Mouse (Mus musculus) thymus, adult 18-20 months (tissue): Measurements from ENCODE around the gene Nell2.
A peak's percentile ranks its signal among the peaks of the same experiment; 100 is the strongest.

ENCODE experiments used
- DNase-seq, 2 experiments: peaks; one replicate each; pipeline ENCODE4 v3.0.0; 2022; ENCODE audit warnings: mixed read lengths in 2 of 2

The Nell2 gene

DNA sequence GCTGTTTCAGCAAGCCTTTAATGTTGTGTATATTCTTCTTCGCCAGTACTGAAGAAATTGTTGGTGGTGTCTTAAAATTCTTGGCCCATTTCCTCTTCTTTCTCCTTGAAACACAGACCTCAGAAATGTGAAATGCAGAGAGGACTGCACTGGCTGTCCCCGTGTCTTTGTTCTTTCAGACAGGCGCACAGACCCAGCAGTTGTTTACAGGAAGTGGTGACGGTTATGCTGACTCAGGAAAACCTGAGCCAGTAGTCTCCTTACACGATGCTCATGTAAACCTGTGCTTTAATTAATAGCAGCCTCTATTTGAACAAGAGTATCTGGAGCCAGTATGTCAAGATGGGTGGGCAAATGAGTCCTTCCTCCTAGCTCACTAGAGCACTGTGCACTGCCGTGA lies 61.2 kb downstream of the Nell2 start:
- peak in 1 of 2 experiments; percentile 18 for DNase-seq

DNA sequence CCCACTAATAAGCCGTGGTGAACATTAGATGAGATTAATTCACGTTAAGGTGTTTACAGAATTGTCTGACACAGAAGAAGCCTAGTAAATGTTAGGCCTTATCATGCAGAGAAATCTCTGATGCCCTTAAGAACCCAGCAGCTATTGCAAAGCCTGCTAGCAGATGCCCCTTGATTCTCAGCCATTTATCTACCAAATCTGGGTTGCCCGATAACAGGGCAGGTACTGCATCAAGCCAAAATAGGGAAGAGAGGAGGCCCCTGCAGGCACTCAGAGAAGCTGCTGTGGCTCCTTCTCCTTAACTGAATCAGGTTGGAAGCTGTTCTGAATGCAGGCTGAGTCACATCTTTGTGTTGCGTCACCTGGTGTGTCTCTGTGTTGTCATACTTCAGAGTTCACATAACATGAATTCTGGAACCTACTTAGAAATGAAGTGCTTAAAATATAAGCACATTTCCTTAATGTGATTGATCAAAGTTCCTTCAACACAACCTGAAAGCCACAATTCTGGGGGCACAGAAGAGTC lies 68.3 kb downstream of the Nell2 start:
- no peak for DNase-seq

DNA sequence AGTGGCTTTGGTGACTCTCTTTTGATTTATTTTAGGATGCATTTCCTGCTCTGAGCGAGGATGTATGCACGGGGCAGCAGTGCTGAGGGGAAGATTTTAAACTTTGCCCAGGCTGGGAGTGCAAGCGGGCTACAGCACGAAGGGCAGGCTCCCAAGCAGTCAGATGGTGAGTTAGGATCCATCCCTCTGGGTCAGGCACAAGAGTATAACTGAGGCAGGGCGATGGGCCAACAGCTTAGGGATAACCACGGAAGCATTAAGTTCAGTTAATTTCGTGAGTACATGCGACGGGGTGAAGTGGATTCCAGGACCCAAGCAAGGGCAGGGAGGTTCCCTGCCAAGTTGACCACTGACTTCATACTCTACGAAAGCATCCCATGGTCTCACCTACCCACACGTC lies 83.8 kb downstream of the Nell2 start:
- DNase-seq: no peak

DNA sequence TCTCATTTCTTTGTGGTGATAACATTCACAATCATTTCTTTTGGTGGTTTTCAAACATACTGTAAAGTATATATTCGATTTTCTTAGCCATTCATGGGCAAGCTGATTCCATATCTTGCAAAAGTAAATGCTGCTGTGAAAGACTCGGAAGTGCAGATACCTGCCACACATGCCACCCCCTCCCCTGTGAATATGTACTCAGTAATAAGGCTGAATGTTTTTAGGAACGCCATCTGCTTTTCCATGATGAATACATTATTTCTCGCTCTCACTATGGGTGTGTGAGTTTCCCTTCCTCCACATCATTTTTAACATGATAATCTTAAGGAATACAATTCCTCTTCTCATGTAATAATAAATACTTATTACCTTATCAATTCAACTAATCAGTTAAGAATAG lies 90.6 kb downstream of the Nell2 start:
- DNase-seq: no peak

DNA sequence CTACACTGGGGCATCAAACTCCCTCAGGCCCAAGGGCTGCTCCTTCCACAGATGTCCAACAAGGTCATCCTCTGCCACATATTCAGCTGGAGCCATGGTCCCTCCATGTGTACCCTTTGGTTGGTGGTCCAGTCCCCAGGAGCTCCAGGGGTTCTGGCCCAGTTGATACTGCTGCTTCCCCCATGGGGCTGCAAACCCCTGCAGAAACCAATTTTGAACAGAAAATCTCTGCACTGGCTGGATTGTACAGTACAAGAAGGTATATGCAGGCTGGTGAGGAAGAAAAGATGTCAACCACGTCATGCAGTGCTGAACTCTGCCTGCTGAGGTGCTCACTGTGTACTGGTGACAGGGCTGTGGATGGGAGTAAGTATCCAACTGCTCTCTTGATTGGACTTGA lies 92.1 kb downstream of the Nell2 start:
- DNase-seq: no peak

DNA sequence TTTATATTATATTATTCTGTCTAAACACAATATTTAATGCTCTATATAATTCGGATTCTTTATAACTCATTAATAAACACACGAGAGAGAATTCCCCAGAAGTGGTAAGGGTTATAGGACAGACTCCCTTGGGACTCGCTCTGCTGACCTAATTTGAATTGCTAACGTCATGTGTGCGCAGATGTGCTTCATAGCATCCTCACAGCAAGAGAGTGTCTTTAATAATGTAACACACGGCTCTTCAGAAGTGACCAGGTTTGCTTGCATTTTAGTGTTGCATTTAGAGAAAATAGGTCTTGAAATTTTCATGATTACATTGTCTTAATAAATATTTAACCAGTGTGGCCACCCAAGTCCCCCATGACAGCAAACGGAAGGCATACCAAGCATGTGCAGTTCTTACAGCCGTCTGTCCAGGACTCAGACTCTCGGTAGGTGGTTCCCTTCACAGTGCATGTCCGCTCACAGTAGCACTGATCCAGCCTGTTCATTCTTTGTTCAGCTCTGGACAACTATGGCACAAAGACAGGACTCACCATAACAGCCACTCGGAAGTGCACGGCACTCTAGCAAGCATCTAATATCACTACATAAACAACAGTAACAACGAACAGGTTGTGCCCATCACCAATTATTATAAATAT lies 97.1 kb downstream of the Nell2 start:
- no peak for DNase-seq

DNA sequence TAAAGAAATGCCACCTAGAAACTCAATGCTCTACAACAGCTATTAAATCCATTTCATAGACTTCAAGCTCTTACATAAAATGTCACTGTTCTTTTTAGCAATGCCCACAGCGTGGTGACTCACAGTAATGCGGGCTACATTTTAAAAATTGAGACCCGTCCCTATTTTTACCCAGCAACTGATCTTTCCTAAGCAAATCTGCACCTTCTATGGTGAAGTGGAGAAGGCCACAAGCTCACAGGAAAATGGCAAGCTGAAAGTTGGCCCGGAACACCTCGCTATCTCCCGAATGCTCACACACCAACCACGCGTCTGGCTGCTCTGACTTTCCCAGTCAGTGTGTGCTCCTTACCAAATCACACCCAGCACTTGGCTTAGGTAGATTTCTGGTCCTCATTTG lies 98.4 kb downstream of the Nell2 start:
- DNase-seq: no peak

DNA sequence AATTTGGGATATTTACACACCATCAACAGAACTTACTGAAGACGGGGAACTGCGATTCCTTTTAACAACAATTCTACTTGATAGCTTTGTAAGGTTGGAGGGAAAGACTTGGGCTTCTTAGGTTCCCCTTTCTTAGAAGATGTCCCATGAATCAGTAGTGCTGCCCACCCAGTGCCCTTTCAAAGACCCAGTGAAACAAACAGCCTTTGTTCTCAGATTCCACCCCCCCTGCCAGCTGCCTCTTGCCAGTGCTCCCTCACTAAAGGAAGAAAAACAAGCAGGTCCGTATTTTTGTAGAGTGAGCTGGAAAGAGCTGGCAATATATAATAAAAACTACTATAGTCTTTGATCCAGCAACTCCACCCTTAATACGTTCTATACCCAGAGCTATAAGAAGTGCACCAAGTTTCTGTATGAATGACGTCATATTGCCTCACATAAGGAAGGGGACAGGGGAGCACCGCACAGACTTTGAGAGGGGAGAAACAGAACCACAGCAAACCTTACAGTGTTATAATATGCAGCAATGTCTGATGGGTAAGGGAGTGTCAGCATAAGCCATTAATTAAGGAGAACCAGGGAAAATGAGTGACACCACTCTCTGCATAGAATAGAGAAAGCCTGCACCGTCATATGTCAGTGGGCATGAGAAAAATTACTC lies 100.2 kb downstream of the Nell2 start:
- no peak for DNase-seq

DNA sequence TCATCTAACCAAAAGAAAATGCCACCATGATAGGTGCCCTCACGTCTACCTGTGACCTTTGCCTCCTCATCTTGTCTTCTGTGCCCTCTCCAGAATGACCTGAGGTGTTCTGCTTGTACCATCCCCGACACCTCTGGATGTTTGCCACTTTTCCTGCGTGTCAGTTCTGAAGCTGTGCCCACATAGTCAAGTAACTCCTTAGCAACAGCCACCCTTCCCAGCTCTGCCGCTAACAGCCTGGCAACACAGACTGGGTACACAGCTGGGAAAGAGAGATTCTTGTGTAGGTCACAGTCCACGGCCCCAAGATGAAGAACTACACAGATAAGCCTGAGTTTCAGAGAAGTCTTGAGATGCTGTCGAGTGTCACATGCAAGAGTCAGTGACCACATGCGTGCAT lies 103.3 kb downstream of the Nell2 start:
- no peak for DNase-seq

DNA sequence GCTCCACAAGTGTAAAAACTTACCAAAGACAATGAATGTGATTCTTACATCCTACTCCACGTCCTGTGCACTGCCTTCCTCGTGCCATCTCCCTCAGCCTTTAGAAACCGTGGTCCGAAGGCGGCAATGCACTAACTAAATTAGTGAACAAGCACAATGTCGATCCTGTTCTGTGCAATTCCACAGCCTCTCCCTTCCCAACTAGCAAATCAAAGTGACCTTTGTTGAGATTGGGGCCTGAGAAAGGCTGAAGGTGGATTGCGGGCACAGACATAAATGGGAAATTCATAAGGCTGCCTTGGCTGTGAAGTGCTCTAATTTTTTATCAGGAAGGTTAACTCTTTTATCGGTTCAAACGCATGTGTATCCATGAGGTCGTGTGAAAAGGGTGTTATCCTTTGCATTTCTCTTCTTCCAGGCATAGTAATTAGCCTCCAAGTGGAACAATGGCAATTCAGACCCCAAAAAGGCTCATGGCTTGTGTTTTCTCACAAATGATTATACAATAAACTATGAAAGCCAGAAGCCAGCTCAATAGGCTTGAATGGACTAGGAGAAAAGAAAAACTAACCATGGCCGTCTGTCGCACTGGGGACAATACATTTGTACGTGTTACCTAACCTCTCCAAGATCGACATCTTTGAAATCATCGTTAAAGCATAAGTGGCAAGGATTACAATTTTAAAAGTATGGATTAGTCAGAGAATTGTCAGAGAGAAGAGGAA lies 106.0 kb downstream of the Nell2 start:
- DNase-seq: no peak

DNA sequence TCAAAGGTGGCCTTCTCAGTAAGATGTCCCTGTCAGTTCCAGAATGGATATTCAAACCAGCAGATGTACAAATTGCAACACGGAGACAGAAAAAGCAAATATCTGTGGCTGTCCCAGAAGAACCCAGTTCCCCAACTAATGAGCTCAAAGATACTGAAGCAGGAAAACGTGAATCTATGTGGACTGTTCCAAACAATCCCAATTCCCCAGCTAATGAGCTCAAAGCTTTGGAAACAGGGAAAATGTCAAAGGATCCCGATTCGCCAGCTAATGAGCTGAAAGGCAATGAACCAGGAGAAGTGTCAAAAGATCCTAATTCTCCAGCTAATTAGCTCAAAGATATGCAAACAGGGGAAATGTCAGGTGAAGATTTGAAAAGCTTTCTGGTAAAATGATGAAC lies 109.7 kb downstream of the Nell2 start:
- DNase-seq: no peak

DNA sequence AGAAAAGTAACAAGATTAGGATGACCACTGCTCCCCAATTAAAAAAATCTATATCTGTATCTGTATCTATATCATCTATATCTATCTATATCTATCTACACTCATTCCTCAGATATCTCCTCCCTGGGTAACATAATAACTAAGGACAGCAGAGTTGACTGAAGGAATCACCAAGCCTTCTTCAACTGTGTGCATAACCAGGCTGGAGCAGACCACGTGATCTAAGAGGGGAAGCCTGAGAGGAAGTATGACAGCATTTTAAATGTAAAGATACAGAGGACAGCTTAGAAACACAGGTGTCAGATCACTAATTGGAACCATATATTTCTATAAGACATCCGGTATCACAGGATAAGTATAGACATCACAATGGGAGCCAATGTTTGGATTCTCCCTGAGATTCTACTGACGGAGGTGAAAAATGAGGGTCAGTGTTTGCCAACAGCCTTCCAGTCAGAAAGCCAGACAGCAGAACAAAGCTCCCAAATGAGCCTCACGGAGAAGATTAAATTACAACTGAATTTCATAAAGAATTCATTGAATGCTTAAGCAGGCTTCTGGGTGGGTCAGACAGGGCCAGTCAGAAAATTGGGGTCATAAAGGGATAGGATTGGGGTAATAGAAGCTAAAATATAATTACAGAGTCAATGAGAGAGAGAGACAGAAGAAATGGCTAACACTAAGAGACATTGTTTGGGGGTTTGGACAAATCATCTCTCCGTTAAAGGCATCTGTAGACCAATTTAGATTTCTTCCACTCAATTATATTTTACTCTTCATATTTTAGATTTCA lies 116.2 kb downstream of the Nell2 start:
- no peak for DNase-seq

DNA sequence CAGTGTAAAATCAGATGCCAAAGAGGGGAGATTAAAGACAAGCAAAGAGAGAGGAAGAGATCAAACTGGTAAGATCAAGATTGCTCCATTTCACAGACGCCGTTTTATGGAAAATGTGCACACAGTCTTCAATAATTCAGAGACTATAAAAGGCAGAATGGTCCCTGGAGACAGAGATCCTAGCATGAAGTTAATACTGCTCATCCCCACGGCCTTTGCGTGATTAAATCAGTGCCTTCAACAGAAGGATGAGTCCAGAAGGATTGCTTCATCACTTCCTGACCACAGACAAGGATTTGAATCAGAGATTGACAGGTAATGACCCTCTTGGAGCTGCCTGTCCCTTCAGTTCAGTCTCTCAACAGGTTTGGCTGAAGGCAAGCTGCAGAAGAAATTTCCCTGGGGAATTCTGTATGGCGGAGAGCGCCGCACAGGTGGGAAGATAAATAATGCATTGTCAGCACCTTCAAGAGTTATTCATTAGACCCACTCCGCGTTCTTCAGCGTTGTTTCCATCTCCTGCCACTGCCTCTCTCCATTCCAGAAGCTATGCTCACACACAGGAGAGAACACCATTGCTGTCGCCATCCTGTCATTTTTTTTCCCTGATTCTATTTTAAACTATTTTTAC lies 118.0 kb downstream of the Nell2 start:
- DNase-seq: no peak

DNA sequence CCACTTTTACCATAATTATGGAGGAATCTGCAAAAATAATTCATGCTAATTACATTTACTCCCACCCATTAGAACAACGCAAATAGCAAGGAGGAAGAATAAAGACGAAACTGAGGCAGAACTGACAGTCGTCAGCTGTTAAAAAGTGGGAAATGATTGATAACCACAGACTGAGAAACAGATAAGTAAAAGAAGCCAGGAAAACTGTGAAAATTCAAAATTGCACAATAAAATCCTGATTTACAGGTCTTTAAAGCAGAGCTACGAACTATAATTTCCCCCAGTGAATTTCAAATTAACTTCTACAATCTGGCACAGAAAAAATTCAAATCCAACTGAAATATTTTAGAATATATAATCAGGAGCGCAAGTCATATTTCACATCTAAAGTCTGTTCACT lies 138.0 kb downstream of the Nell2 start:
- DNase-seq: no peak

DNA sequence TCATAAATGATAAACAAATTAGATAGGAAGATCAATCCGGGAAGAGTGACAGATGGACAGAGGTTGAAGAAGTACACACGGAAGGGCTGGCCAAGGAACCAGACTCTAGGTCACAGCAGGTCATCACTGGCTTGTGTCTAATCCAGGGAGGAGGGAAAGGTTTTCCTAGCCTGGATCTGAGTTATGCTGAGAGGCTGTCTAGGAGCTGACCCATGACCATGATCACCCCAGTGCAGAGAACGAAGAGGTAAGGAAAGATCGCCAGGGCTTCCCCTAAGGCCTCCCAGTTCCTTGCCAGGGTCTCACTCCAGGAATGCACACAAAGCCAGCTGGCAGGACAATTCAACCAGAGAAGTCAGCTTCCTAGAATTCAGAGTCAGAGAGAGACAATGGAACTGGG lies 139.4 kb downstream of the Nell2 start:
- DNase-seq: no peak

DNA sequence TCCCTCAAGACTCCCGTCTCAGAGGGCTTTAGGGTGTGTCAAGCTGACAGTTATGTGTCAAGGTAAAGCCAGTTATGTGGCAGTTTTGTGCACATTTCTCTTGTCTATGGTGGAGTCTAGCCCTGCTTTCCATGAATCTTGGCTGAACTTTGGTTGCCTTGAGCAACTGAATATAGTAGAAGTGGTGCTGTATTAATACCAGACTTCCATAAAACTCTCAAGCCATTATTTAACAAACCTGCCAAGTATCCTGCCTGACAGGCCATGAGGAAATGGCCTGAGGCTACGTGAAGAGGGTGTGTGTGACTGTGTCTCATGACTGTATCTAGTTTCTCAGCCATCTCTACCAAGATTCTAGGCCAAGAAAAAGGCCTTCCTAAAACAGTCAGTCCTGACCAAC lies 147.5 kb downstream of the Nell2 start:
- no peak for DNase-seq

DNA sequence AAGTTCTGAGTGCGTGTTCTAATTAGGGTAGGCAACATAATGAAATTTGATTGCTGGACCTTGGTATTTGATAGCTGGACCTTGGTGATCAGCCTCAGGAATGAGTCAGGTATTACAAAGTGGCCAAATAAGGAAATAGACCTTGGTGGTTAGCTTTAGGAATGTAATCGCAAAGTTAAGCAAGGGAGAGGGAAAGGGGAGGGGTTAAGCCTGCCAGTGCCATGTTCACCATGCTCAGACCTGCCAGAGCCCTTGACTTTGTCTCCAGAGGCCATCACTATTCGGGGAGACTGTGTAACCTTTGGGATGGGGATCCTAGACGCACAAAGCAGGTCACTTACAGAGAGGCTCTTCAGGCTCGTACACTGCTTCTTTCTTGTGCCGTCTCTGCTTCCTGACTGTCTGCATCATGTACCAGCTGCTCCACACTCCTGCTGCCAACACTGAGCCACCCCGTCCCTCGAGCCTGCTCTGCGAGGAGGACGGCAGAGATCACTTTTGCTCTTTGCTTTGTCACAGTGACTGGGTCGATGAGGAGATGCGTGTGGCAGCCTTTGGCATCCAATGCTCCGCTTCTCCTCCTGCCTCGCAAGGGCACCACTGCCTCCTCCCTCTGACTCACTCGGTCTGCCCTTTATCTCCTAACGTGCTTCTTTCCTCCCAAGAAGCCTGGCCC lies 157.5 kb downstream of the Nell2 start:
- no peak for DNase-seq

DNA sequence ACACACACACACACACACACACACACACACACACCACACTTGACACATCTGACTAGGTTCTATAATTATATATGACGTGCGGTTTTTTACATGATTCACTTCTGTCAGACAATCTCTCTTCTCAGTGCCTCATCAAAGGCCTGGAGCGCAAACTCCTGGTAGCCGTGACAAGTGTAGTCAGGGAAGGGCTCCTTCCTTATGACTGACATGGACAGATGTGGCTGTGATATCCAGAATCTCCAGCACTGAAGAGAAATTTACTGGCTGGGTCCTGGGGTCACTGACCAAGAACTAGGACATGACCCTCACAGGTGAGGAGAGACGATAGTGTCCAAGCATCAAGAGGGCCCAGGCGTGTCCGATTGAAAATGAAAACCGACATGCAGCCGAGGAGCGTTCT lies 160.2 kb downstream of the Nell2 start:
- DNase-seq: no peak

DNA sequence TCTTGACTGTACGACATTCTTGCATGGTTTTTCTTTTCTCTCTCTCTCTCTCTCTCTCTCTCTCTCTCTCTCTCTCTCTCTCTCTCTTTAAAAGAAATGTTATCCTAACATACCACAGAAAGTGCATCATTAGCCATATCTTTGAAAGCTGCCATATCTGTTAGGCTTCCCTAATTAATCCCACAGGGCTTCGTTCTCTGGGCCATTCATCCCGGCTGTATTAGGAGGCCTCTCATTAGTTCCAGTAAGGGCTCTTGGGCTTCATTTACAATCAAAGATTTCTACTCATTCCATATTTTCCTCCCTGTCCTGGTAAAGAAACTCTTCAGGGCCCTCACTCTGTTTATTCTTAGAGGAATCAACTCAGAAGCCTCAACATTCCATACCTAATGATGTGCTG lies 161.9 kb downstream of the Nell2 start:
- no peak for DNase-seq

DNA sequence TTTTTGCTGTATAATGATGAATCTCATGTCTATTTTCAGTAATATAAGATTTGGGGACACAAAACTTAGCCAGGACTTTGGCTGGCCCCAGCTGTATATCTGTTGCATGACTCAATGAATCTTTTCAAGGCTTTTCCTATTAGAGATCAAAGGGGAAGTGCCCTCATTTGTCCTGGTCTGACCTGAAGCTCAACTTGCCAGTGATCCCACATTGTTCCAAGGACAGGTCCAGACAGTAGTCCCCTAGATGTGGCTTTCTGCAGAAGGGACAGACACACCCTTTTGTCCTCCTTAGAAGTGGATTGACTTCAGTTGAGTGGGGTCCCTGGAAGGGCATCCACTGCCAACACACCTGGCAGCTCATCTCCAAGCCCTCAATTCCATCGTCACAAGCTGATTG lies 173.6 kb downstream of the Nell2 start:
- no peak for DNase-seq

DNA sequence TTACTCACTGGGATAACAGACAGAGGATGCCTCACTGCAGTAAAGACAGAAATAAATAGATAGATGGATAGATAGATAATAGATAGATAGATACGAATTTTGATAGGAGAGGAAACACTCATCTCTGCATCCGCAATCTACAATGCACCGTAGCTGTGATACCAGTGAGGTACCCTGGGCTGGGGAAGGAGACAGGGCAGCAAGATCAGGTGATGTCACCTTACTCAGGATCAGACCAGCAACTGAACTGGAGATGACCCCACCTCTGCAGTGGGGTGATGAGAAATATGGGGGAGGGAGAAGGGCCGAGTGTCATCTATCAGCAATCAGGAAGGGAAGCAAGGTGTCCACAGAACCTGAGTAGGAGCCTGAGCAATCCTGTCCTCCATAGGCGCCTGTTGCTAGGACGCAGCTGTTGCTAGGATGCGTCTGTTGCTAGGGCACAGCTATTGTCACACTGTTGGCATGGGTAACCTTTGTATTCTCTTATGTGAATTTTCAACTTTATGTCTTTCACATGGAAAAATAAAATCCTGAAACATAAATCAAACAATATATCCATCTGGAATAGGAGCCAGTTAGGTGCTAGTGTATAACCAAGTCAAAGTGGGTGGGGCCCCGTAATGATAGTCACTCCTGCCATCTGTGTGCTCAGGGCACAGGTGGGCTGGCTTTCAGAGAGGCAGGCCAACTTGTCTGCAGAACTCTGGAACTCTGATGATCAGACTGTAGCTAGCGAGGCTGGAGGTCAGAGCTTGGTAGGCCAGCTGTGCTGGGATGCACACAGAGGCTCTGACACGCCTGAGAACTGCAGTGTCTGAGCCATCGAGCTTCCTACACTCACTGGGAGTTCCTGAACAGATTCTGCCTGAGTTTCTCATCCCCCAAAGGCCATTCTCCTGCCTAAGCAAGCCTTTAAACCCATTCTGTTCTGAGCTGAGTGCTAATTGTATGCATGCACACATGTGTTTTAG lies 193.7 kb downstream of the Nell2 start:
- DNase-seq: no peak
